Mouse (Mus musculus): ENCODE measurements around the gene Muc2. TPM values are rescaled to one million over a fixed set of nuclear protein-coding genes. Genes with fewer than 3 reads are reported as not detected.

Gene Muc2
- polyA plus RNA-seq, 1 experiment from 2014 or later = not detected

GRCm38 (mm10) chr7:141678922-141679321 is 11.2 kb upstream of the Muc2 start:
- no peak for DNase-seq (ENCODE audit: extremely low spot score, low spot score)
- no peaks in the 10 kb centered on the region for H3K9me3 ChIP-seq
- peaks cover 4% of the 10 kb centered on the region for H3K4me1 ChIP-seq
- H3K4me3 ChIP-seq = no peak overlapping the region
- 88% methylated on average over 4 of the region's 4 CpGs for WGBS
- no peak overlapping the region for H3K27ac ChIP-seq
- no peaks in the 10 kb centered on the region for H3K36me3 ChIP-seq (replicated peaks)
- H3K27me3 ChIP-seq (ENCODE audit: poor library complexity, severe bottlenecking) = no peaks in the 10 kb centered on the region

GRCm38 (mm10) chr7:141687330-141687729 is 2.8 kb upstream of the Muc2 start:
- no peak for DNase-seq (ENCODE audit: extremely low spot score, low spot score)
- H3K36me3 ChIP-seq (replicated peaks) = no peaks in the 10 kb centered on the region
- H3K9me3 ChIP-seq = no peaks in the 10 kb centered on the region
- peaks cover 8% of the 10 kb centered on the region; the same call in 1 of the 2 replicates for H3K4me1 ChIP-seq
- WGBS = 68% methylated on average over 10 of the region's 10 CpGs
- peaks cover under 1% of the 10 kb centered on the region; the same call in 1 of the 2 replicates for H3K27me3 ChIP-seq (ENCODE audit: poor library complexity, severe bottlenecking)
- no peak overlapping the region for H3K4me3 ChIP-seq
- H3K27ac ChIP-seq = no peak overlapping the region

- WGBS = 59% methylated on average over 30 of the region's 30 CpGs
- peak overlapping the region; percentile 12 for H3K4me3 ChIP-seq
- H3K27me3 ChIP-seq (ENCODE audit: poor library complexity, severe bottlenecking) = peaks cover 9% of the 10 kb centered on the region; the same call in 1 of the 2 replicates
- no peaks in the 10 kb centered on the region for H3K36me3 ChIP-seq (replicated peaks)
- H3K27ac ChIP-seq = no peak overlapping the region
- DNase-seq (ENCODE audit: extremely low spot score, low spot score) = no peak
- H3K4me1 ChIP-seq = peaks cover 8% of the 10 kb centered on the region; the same call in 1 of the 2 replicates
- H3K9me3 ChIP-seq = no peaks in the 10 kb centered on the region
Observed at GRCm38 (mm10) chr7:141693591-141694273, 3.6 kb downstream of the Muc2 start.

- Histone ChIP-seq H3K36me3 (replicated peaks) (no peaks in the 10 kb centered on the region), H3K27ac (no peak overlapping the region), H3K4me3 (no peak overlapping the region), H3K4me1 (peaks cover 5% of the 10 kb centered on the region; the same call in 1 of the 2 replicates), H3K9me3 (no peaks in the 10 kb centered on the region), H3K27me3 (ENCODE audit: poor library complexity, severe bottlenecking) (peaks cover 9% of the 10 kb centered on the region; the same call in 1 of the 2 replicates)
- no peak for DNase-seq (ENCODE audit: extremely low spot score, low spot score)
- WGBS = 82% methylated on average over 5 of the region's 5 CpGs
Observed at GRCm38 (mm10) chr7:141694274-141694639, 4.1 kb downstream of the Muc2 start.

GRCm38 (mm10) chr7:141696538-141696937 is 6.4 kb downstream of the Muc2 start:
- no peak for DNase-seq (ENCODE audit: extremely low spot score, low spot score)
- H3K4me3 ChIP-seq = no peak overlapping the region
- H3K4me1 ChIP-seq = no peaks in the 10 kb centered on the region
- peaks cover 9% of the 10 kb centered on the region; the same call in 1 of the 2 replicates for H3K27me3 ChIP-seq (ENCODE audit: poor library complexity, severe bottlenecking)
- H3K27ac ChIP-seq = no peak overlapping the region
- H3K9me3 ChIP-seq = no peaks in the 10 kb centered on the region
- no peaks in the 10 kb centered on the region for H3K36me3 ChIP-seq (replicated peaks)
- WGBS = 90% methylated on average over 13 of the region's 13 CpGs

- H3K36me3 ChIP-seq (replicated peaks) = no peaks in the 10 kb centered on the region
- H3K27me3 ChIP-seq (ENCODE audit: poor library complexity, severe bottlenecking) = no peaks in the 10 kb centered on the region
- no peak overlapping the region for H3K27ac ChIP-seq
- DNase-seq (ENCODE audit: extremely low spot score, low spot score) = no peak
- no peaks in the 10 kb centered on the region for H3K9me3 ChIP-seq
- H3K4me3 ChIP-seq = no peak overlapping the region
- H3K4me1 ChIP-seq = no peaks in the 10 kb centered on the region
- 85% methylated on average over 8 of the region's 8 CpGs for WGBS
Observed at GRCm38 (mm10) chr7:141699556-141700220, 9.5 kb downstream of the Muc2 start.

- no peaks in the 10 kb centered on the region for H3K9me3 ChIP-seq
- no peak overlapping the region for H3K27ac ChIP-seq
- no peaks in the 10 kb centered on the region for H3K36me3 ChIP-seq (replicated peaks)
- no peaks in the 10 kb centered on the region for H3K4me1 ChIP-seq
- DNase-seq (ENCODE audit: extremely low spot score, low spot score) = no peak
- WGBS = 90% methylated on average over 7 of the region's 7 CpGs
- no peaks in the 10 kb centered on the region for H3K27me3 ChIP-seq (ENCODE audit: poor library complexity, severe bottlenecking)
- no peak overlapping the region for H3K4me3 ChIP-seq
Observed at GRCm38 (mm10) chr7:141747451-141748100, 57.4 kb downstream of the Muc2 start.

- no peaks in the 10 kb centered on the region for H3K9me3 ChIP-seq
- H3K27me3 ChIP-seq (ENCODE audit: poor library complexity, severe bottlenecking) = no peaks in the 10 kb centered on the region
- no peak overlapping the region for H3K4me3 ChIP-seq
- WGBS = 84% methylated on average over 6 of the region's 6 CpGs
- H3K27ac ChIP-seq = no peak overlapping the region
- no peak for DNase-seq (ENCODE audit: extremely low spot score, low spot score)
- no peaks in the 10 kb centered on the region for H3K4me1 ChIP-seq
- H3K36me3 ChIP-seq (replicated peaks) = no peaks in the 10 kb centered on the region
Observed at GRCm38 (mm10) chr7:141752513-141752912, 62.4 kb downstream of the Muc2 start.

GRCm38 (mm10) chr7:141755831-141756230 is 65.7 kb downstream of the Muc2 start:
- no peak overlapping the region for H3K4me3 ChIP-seq
- no peaks in the 10 kb centered on the region for H3K27me3 ChIP-seq (ENCODE audit: poor library complexity, severe bottlenecking)
- no peaks in the 10 kb centered on the region for H3K36me3 ChIP-seq (replicated peaks)
- no peak overlapping the region for H3K27ac ChIP-seq
- peak; percentile 54 for DNase-seq (ENCODE audit: extremely low spot score, low spot score)
- H3K4me1 ChIP-seq = no peaks in the 10 kb centered on the region
- 53% methylated on average over 4 of the region's 4 CpGs for WGBS
- H3K9me3 ChIP-seq = no peaks in the 10 kb centered on the region

- Histone ChIP-seq H3K4me1 (no peaks in the 10 kb centered on the region), H3K36me3 (replicated peaks) (no peaks in the 10 kb centered on the region), H3K4me3 (no peak overlapping the region), H3K9me3 (no peaks in the 10 kb centered on the region), H3K27me3 (ENCODE audit: poor library complexity, severe bottlenecking) (no peaks in the 10 kb centered on the region), H3K27ac (no peak overlapping the region)
- no peak for DNase-seq (ENCODE audit: extremely low spot score, low spot score)
- WGBS = 82% methylated on average over 4 of the region's 4 CpGs
Observed at GRCm38 (mm10) chr7:141758291-141758690, 68.2 kb downstream of the Muc2 start.

GRCm38 (mm10) chr7:141770521-141770920 is 80.4 kb downstream of the Muc2 start:
- DNase-seq (ENCODE audit: extremely low spot score, low spot score) = no peak
- no peaks in the 10 kb centered on the region for H3K36me3 ChIP-seq (replicated peaks)
- no peaks in the 10 kb centered on the region for H3K27me3 ChIP-seq (ENCODE audit: poor library complexity, severe bottlenecking)
- H3K9me3 ChIP-seq = no peaks in the 10 kb centered on the region
- WGBS = 83% methylated on average over 3 of the region's 3 CpGs
- H3K4me1 ChIP-seq = peaks cover 19% of the 10 kb centered on the region
- H3K4me3 ChIP-seq = no peak overlapping the region
- no peak overlapping the region for H3K27ac ChIP-seq

- Histone ChIP-seq H3K27ac (0 out of 2 replicates have a peak overlapping the region, but pooled peaks have one; percentile 6), H3K4me3 (no peak overlapping the region), H3K36me3 (replicated peaks) (no peaks in the 10 kb centered on the region), H3K27me3 (ENCODE audit: poor library complexity, severe bottlenecking) (no peaks in the 10 kb centered on the region), H3K4me1 (peaks cover 19% of the 10 kb centered on the region), H3K9me3 (no peaks in the 10 kb centered on the region)
- WGBS = 85% methylated on average over 8 of the region's 8 CpGs
- no peak for DNase-seq (ENCODE audit: extremely low spot score, low spot score)
Observed at GRCm38 (mm10) chr7:141770988-141771387, 80.8 kb downstream of the Muc2 start.

- no peak overlapping the region for H3K4me3 ChIP-seq
- H3K4me1 ChIP-seq = peaks cover 19% of the 10 kb centered on the region
- H3K36me3 ChIP-seq (replicated peaks) = no peaks in the 10 kb centered on the region
- no peaks in the 10 kb centered on the region for H3K9me3 ChIP-seq
- H3K27me3 ChIP-seq (ENCODE audit: poor library complexity, severe bottlenecking) = no peaks in the 10 kb centered on the region
- H3K27ac ChIP-seq = peak overlapping the region; percentile 37; the same call in 1 of the 2 replicates
- DNase-seq (ENCODE audit: extremely low spot score, low spot score) = no peak
- 77% methylated on average over 1 of the region's 1 CpGs for WGBS
Observed at GRCm38 (mm10) chr7:141772058-141772557, 82.0 kb downstream of the Muc2 start.

All from forebrain, embryonic 10.5 days (tissue).